Mouse (Mus musculus): Measurements from ENCODE around the gene Prr29. TPM values are rescaled to one million over a fixed set of nuclear protein-coding genes. Genes with fewer than 3 reads are reported as not detected.

Gene Prr29
- total and polyA plus RNA-seq, 3 experiments: 0.61 TPM; not detected in 2

GRCm38 (mm10) chr11:106416331-106416730 lies 51.1 kb downstream of the Prr29 start:
- H3K9ac ChIP-seq (ENCODE audit: control insufficient read depth, low read depth, low read length, poor library complexity, severe bottlenecking): no peak overlapping the region
- H3K9me3 ChIP-seq (replicated peaks; ENCODE audit: insufficient read depth, low read length): no peaks in the 10 kb centered on the region
- TF ChIP-seq ZNF384 (IDR thresholded peaks at IDR 0.05; ENCODE audit: low read depth, low read length) (no peak), MYB (IDR thresholded peaks at IDR 0.05; ENCODE audit: low read depth, low read length) (no peak), RAD21 (IDR thresholded peaks at IDR 0.05; ENCODE audit: low read depth, low read length) (no peak), SIN3A (IDR thresholded peaks at IDR 0.05; ENCODE audit: low read length) (no peak), ZC3H11A (IDR thresholded peaks at IDR 0.05; ENCODE audit: low read depth, low read length) (no peak), ELF1 (IDR thresholded peaks at IDR 0.05; ENCODE audit: low read depth, low read length) (no peak), UBTF (IDR thresholded peaks at IDR 0.05; ENCODE audit: borderline replicate concordance, insufficient read depth, low read depth, low read length) (no peak), TCF12 (IDR thresholded peaks at IDR 0.05; ENCODE audit: low read depth, low read length) (no peak), POLR2A (IDR thresholded peaks at IDR 0.05; ENCODE audit: control insufficient read depth in 1 of 2, insufficient read depth in 1 of 2, low read depth in 1 of 2, low read length in 2 of 2, poor library complexity in 1 of 2) (no peak), NRF1 (IDR thresholded peaks at IDR 0.05; ENCODE audit: insufficient read depth, low read depth, low read length, poor library complexity, severe bottlenecking) (no peak), BHLHE40 (IDR thresholded peaks at IDR 0.05; ENCODE audit: borderline replicate concordance, low read depth, low read length) (no peak), HCFC1 (IDR thresholded peaks at IDR 0.05; ENCODE audit: low read depth, low read length) (no peak), TAL1 (IDR thresholded peaks at IDR 0.05; ENCODE audit: low read length) (no peak), MEF2A (IDR thresholded peaks at IDR 0.05; ENCODE audit: extremely low read depth, insufficient replicate concordance, low read depth, low read length, poor library complexity, severe bottlenecking) (no peak), USF2 (IDR thresholded peaks at IDR 0.05; ENCODE audit: borderline replicate concordance in 1 of 2, insufficient read depth in 1 of 2, low read depth in 1 of 2, low read length in 2 of 2) (no peak), EP300 (IDR thresholded peaks at IDR 0.05; ENCODE audit: low read depth in 1 of 2, low read length in 2 of 2) (no peak), MYC (IDR thresholded peaks at IDR 0.05; ENCODE audit: low read depth, low read length) (no peak)
- no peak overlapping the region for H3K27ac ChIP-seq (ENCODE audit: control insufficient read depth, low read depth, low read length)
- no peak overlapping the region for H3K4me3 ChIP-seq (ENCODE audit: control insufficient read depth in 1 of 2, insufficient read depth in 1 of 2, low read depth in 2 of 2, low read length in 2 of 2)
- peaks cover 17 to 20% of the 10 kb centered on the region in 2 experiments for H3K4me1 ChIP-seq (ENCODE audit: control insufficient read depth in 1 of 2, insufficient read depth in 2 of 2, low read length in 2 of 2)
- no peak for DNase-seq (ENCODE audit: low read depth, low spot score)
- H3K79me2 ChIP-seq (ENCODE audit: control insufficient read depth, insufficient read depth, low read length, poor library complexity): no peaks in the 10 kb centered on the region
- H3K27me3 ChIP-seq (ENCODE audit: control insufficient read depth in 1 of 2, insufficient read depth in 2 of 2, low read length in 2 of 2): no peaks in the 10 kb centered on the region
- H3K36me3 ChIP-seq (ENCODE audit: control insufficient read depth in 1 of 2, insufficient read depth in 2 of 2, low read length in 2 of 2): peaks cover 2 to 27% of the 10 kb centered on the region in 2 experiments; a peak in 3 of 4 replicates

DNA sequence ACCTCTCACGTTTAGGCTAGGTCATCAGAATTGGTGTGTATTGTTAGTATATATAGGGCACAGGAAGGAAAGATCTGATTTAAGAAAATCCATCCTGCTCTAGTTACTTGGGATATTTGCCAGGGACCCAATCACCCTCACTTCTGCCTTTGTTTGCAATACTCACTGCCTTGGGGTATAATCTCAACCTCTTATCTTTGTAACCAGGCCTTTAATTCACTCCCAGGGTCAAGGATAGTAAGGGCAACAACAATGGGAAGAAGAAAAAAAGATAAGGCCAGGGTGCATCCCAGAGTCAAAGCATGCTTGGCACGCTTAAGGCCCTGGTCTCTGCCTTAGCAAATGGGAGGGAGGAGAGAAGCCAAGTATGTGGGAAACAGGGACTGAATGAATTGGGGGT lies 52.6 kb downstream of the Prr29 start:
- H3K27me3 ChIP-seq (ENCODE audit: control insufficient read depth in 1 of 2, insufficient read depth in 2 of 2, low read length in 2 of 2): no peaks in the 10 kb centered on the region
- H3K9ac ChIP-seq (ENCODE audit: control insufficient read depth, low read depth, low read length, poor library complexity, severe bottlenecking): no peak overlapping the region
- peaks cover 2 to 19% of the 10 kb centered on the region in 2 experiments; a peak in 3 of 4 replicates for H3K36me3 ChIP-seq (ENCODE audit: control insufficient read depth in 1 of 2, insufficient read depth in 2 of 2, low read length in 2 of 2)
- DNase-seq (ENCODE audit: low read depth, low spot score): peak; percentile 22
- peaks cover 11 to 17% of the 10 kb centered on the region in 2 experiments for H3K4me1 ChIP-seq (ENCODE audit: control insufficient read depth in 1 of 2, insufficient read depth in 2 of 2, low read length in 2 of 2)
- no peak overlapping the region for H3K27ac ChIP-seq (ENCODE audit: control insufficient read depth, low read depth, low read length)
- no peaks in the 10 kb centered on the region for H3K79me2 ChIP-seq (ENCODE audit: control insufficient read depth, insufficient read depth, low read length, poor library complexity)
- no peak overlapping the region for H3K4me3 ChIP-seq (ENCODE audit: control insufficient read depth in 1 of 2, insufficient read depth in 1 of 2, low read depth in 2 of 2, low read length in 2 of 2)
- H3K9me3 ChIP-seq (replicated peaks; ENCODE audit: insufficient read depth, low read length): no peaks in the 10 kb centered on the region
- peak; percentile 89 for TF ChIP-seq RCOR1 (IDR thresholded peaks at IDR 0.05; ENCODE audit: low read depth, low read length)
- TF ChIP-seq ELF1 (IDR thresholded peaks at IDR 0.05; ENCODE audit: low read depth, low read length): no peak
- TF ChIP-seq ZMIZ1 (IDR thresholded peaks at IDR 0.05; ENCODE audit: low read depth, low read length): no peak
- TF ChIP-seq ETS1 (IDR thresholded peaks at IDR 0.05; ENCODE audit: low read depth, low read length): peak; percentile 49; the same call in 1 of the 2 replicates
- TF ChIP-seq EP300 (IDR thresholded peaks at IDR 0.05; ENCODE audit: low read depth in 1 of 2, low read length in 2 of 2): peak; percentile 51 to 55; a peak in 3 of 4 replicates
- TF ChIP-seq GABPA (IDR thresholded peaks at IDR 0.05; ENCODE audit: low read depth, low read length): no peak
- TF ChIP-seq TCF12 (IDR thresholded peaks at IDR 0.05; ENCODE audit: low read depth, low read length): peak; percentile 53; the same call in 1 of the 2 replicates
- peak; percentile 53; the same call in 1 of the 2 replicates for TF ChIP-seq SIN3A (IDR thresholded peaks at IDR 0.05; ENCODE audit: low read length)
- peak; percentile 40; the same call in 1 of the 2 replicates for TF ChIP-seq MXI1 (IDR thresholded peaks at IDR 0.05; ENCODE audit: low read depth, low read length)
- peak; percentile 70 for TF ChIP-seq GATA1 (IDR thresholded peaks at IDR 0.05; ENCODE audit: low read depth, low read length)

Measured in MEL (cell line).